Mouse (Mus musculus) stomach, embryonic 15.5 days (tissue): ENCODE measurements at regions not wholly inside any gene's neighbourhood (a gene's known extent, or its start where the extent isn't known, plus 50 kb on each side); places are given as distances from the start of the nearest gene placed in this dataset.

Experiments
- ATAC-seq: fragments of 200-750 bp; cut with Nextera tagmentation; 2 replicates; pipeline ENCODE4 v1.8.0; 2017; ENCODE audit warnings: low read depth, moderate number of reproducible peaks, moderate TSS enrichment; ENCODE audit not compliant: insufficient read depth, low FRiP score
- H3K27ac ChIP-seq: fragments of 300-500 bp; sonication (generic); 2 replicates; pipeline ENCODE4 v1.5.1; 2015; ENCODE audit warnings: mild to moderate bottlenecking, inconsistent platforms
- H3K27me3 ChIP-seq: fragments of 300-500 bp; sonication (generic); replicated peaks from 2 replicates; pipeline ENCODE4 v1.6.1; 2015; ENCODE audit warnings: inconsistent platforms
- H3K36me3 ChIP-seq: fragments of 300-500 bp; sonication (generic); 2 replicates; pipeline ENCODE4 v1.6.1; 2015; ENCODE audit warnings: inconsistent platforms
- H3K4me1 ChIP-seq: fragments of 300-500 bp; sonication (generic); 2 replicates; pipeline ENCODE4 v1.6.1; 2015; ENCODE audit warnings: inconsistent platforms
- H3K4me2 ChIP-seq: fragments of 300-500 bp; sonication (generic); 2 replicates; pipeline ENCODE4 v1.6.1; 2015; ENCODE audit warnings: mild to moderate bottlenecking, inconsistent platforms
- H3K4me3 ChIP-seq: fragments of 300-500 bp; sonication (generic); replicated peaks from 2 replicates; pipeline ENCODE4 v1.5.1; 2015; ENCODE audit warnings: inconsistent platforms
- H3K9ac ChIP-seq: fragments of 300-500 bp; sonication (generic); 2 replicates; pipeline ENCODE4 v1.6.1; 2015; ENCODE audit warnings: inconsistent platforms
- H3K9me3 ChIP-seq: fragments of 300-500 bp; sonication (generic); 2 replicates; pipeline ENCODE4 v1.6.1; 2016; ENCODE audit warnings: inconsistent platforms
- WGBS: fragments of 180-500 bp; shearing (Covaris S2); methylation state at CpG from one replicate; pipeline ENCODE4 v1.1.7; 2015; 5-methylcytosine and 5-hydroxymethylcytosine counted together

DNA sequence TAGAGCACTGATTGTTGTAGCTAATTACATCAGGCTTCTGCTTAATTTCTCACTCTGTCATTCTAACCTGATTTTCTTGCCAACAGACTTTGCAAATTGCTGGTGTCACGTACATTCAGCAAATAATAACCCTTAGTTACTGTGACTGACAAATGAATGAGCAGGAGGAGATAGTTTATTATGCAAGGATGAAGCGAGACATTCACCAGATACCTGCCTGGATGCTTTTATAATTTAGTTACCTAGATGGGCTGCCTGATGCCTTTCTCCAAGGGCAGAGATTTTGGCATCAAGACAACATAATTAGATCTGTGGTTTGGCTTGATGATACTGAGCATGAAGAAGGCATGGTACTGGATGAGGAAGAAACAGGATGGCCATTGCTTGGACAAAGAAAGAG is 233.6 kb downstream of the Fbxo8 start:
- ATAC-seq: no peak
- Histone ChIP-seq H3K4me1 (no peaks in the 10 kb centered on the region), H3K27me3 (no peaks in the 10 kb centered on the region), H3K4me2 (no peak overlapping the region), H3K27ac (no peak overlapping the region), H3K9me3 (no peaks in the 10 kb centered on the region), H3K36me3 (no peaks in the 10 kb centered on the region), H3K9ac (no peak overlapping the region), H3K4me3 (no peak overlapping the region)
- 59% methylated on average over 2 of the region's 2 CpGs for WGBS

DNA sequence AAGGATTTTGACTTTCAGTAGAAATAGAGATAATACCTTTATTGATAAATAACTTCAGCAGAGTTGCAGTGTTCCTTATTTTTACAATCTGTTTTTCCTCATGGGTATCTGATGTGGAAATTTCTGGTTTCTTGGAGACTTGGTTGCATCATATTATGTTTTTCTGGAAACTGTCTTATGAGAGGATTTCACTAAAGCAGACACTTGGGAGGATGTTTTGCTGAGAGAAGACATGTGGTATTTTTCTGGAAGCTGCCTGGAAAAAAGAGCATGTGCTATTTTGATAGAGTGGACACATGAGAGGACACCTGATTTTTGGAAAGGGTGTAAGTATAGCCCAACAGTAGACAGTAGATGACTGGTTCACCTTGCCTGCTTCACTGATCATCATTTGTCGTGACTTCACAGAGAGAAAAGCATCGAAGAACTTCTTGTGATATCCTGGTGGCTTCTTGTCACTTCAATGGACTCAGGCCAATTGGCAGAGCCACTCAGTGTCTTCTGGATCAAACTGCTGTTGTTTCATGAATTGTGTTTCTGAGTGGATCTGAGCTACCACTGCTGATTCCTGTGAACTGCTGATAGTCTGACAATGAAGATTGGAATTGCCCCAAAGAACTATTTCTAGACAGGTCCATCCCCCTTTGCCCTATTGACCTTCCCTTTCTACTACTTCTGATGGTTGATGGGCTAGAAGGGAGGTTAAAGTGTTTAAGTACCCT is 238.8 kb downstream of the Fbxo8 start:
- no peak for ATAC-seq
- 78% methylated on average over 2 of the region's 2 CpGs for WGBS
- H3K4me3 ChIP-seq: no peak overlapping the region
- no peaks in the 10 kb centered on the region for H3K36me3 ChIP-seq
- H3K27ac ChIP-seq: no peak overlapping the region
- no peak overlapping the region for H3K4me2 ChIP-seq
- no peaks in the 10 kb centered on the region for H3K27me3 ChIP-seq
- H3K9me3 ChIP-seq: no peaks in the 10 kb centered on the region
- H3K4me1 ChIP-seq: no peaks in the 10 kb centered on the region
- no peak overlapping the region for H3K9ac ChIP-seq

DNA sequence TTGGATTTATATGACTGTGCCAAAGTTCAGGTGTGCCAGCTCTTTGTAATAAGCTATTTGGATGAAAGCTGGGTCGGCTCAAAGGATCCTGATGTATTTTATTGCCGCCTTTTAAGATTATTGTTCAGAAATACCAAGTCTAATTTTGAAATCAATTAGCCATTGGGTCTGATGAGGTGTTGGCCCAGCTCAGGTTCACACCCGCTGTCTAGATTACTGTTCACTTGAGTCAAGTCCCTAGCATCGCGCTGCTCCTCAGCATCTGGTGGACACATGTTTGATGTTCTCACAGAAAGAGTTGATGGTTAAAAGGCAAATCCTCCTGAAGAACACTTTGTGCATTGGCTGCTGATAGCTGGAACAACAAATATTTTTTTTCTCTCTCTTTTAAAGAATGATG is 281.8 kb downstream of the Fbxo8 start:
- Histone ChIP-seq H3K4me2 (no peak overlapping the region), H3K9me3 (no peaks in the 10 kb centered on the region), H3K4me1 (no peaks in the 10 kb centered on the region), H3K27me3 (no peaks in the 10 kb centered on the region), H3K4me3 (no peak overlapping the region), H3K27ac (no peak overlapping the region), H3K9ac (no peak overlapping the region), H3K36me3 (no peaks in the 10 kb centered on the region)
- ATAC-seq: no peak
- WGBS: 90% methylated on average over 5 of the region's 5 CpGs

DNA sequence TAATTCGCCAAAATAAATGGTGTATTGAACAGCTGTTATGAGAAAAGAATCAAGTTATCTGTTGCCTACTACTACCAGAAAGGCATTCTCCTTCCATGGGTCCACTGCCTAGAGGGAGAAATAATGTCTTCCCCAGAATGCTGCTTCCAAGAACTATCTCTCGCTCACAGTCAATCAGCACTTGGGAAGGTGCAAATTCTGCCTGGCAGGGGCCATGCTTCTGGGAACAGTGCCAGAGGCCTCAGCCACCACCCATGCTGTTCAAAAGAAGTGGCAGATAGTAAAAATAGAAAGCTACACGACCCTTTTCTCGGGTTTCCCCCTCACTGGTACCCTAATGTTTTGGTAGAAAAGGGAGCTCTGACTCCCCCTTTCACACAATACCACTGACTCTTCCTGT is 282.2 kb downstream of the Fbxo8 start:
- no peaks in the 10 kb centered on the region for H3K27me3 ChIP-seq
- H3K4me2 ChIP-seq: no peak overlapping the region
- H3K9me3 ChIP-seq: no peaks in the 10 kb centered on the region
- H3K27ac ChIP-seq: no peak overlapping the region
- no peak overlapping the region for H3K9ac ChIP-seq
- H3K4me3 ChIP-seq: no peak overlapping the region
- H3K36me3 ChIP-seq: no peaks in the 10 kb centered on the region
- WGBS: 44% methylated on average over 4 of the region's 4 CpGs
- H3K4me1 ChIP-seq: no peaks in the 10 kb centered on the region
- ATAC-seq: no peak

DNA sequence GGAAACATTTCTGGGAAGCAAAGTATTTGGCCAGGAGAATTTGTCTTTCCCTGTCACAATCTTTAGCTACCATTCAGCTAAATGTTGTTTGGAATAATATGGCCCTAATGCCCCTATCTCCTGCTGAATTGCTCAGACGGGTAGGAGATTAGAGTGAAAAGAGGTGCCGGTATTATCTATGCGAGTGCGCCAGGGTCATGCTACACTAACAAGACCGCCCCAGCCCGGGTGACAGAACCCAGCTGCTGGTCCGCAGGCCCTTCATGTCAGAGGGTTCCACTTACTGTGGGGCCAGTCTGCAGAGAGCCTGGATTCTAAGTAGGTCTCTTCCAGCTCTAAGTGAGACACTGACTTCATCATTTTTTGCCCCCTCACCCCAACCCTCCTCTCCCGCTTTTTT is 332.6 kb downstream of the Fbxo8 start:
- 11% methylated on average over 8 of the region's 8 CpGs for WGBS
- Histone ChIP-seq H3K9me3 (no peaks in the 10 kb centered on the region), H3K27me3 (no peaks in the 10 kb centered on the region), H3K36me3 (no peaks in the 10 kb centered on the region), H3K9ac (no peak overlapping the region), H3K4me1 (no peaks in the 10 kb centered on the region), H3K4me2 (no peak overlapping the region), H3K4me3 (no peak overlapping the region), H3K27ac (no peak overlapping the region)
- peak; percentile 56; the same call in 1 of the 2 replicates for ATAC-seq

DNA sequence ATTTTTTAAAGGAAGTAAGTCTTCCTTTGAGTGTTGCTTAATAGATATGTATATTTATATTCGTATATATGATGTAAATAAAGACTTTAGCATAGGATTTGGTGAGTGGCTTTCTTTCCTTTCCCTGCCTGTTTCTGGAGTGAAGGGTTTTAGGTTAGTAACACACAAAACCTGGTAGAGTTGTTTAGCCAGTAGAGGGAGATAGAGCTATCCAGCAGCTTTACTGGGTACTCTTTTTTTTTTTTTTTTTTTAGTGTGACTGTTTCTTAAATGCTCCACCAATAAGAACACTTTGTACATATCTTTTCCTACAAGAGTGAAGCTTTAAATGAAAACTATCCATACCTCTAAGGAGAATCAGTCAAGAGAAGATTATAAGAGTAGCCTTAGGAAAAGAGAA is 333.3 kb downstream of the Fbxo8 start:
- Histone ChIP-seq H3K9ac (no peak overlapping the region), H3K9me3 (no peaks in the 10 kb centered on the region), H3K4me3 (no peak overlapping the region), H3K4me2 (no peak overlapping the region), H3K4me1 (no peaks in the 10 kb centered on the region), H3K36me3 (no peaks in the 10 kb centered on the region), H3K27me3 (no peaks in the 10 kb centered on the region), H3K27ac (no peak overlapping the region)
- no peak for ATAC-seq
- WGBS: 0% methylated on average over 1 of the region's 1 CpGs

DNA sequence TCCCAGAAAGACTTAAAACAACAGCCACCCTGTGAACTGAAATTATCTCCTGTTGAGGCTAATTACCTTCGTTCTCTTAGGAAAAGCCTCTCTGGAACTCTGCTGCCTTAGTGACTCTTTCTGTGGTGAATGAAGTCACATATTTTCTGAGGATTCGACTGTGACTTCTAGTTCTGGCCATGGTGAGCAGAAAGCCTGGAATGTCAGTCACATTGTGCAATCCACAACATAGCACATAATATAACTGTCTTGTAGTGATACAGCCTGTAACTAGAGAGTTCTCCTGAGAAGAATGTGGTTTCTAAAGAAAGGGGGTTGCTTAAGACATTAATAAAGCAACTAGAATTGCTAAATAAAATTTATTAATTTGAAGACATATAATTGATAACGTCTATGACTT is 342.7 kb downstream of the Fbxo8 start:
- no peak overlapping the region for H3K27ac ChIP-seq
- no peak overlapping the region for H3K4me3 ChIP-seq
- no peaks in the 10 kb centered on the region for H3K36me3 ChIP-seq
- no peak for ATAC-seq
- 45% methylated on average over 3 of the region's 3 CpGs for WGBS
- no peaks in the 10 kb centered on the region for H3K9me3 ChIP-seq
- no peak overlapping the region for H3K4me2 ChIP-seq
- H3K27me3 ChIP-seq: no peaks in the 10 kb centered on the region
- H3K4me1 ChIP-seq: no peaks in the 10 kb centered on the region
- H3K9ac ChIP-seq: no peak overlapping the region

DNA sequence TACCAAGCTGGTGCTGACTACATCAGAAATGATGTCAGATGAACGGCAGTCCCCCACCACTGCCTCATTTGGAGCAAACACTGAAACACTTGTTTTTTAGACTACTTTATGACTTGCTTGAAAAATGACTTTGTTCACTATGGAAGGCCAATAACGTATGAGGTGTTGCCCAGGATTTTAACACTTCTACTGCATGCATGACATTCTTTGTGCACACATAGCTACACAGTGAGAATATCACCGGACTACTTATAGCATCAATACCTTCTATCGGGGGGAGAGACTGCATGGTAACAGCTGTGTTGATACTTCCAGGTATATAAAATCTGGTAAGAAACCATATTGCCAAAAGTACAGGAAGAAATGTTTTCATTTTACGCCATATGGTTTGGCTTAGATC is 364.5 kb downstream of the Fbxo8 start:
- 78% methylated on average over 5 of the region's 5 CpGs for WGBS
- Histone ChIP-seq H3K9ac (no peak overlapping the region), H3K4me3 (no peak overlapping the region), H3K36me3 (no peaks in the 10 kb centered on the region), H3K27ac (no peak overlapping the region), H3K27me3 (no peaks in the 10 kb centered on the region), H3K9me3 (no peaks in the 10 kb centered on the region), H3K4me1 (no peaks in the 10 kb centered on the region), H3K4me2 (no peak overlapping the region)
- no peak for ATAC-seq

DNA sequence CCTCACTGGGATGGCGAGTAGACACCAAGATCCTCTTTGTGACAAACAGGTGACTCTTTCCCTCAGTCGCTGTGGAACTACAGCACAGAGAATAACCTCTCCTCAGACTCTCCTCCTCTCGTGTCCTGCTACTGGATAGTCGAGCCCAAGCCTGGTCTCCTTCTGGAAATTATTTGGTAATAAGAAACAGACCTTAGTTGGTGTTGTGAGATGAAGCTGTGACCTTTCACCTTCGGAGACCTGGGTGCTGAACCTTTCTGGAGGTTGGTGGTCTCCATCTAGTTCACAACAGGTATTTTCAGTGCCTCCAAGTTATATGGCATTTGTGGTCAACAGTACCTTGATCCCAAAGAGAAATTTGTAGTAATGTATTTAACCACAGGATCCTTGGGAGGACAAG is 365.1 kb downstream of the Fbxo8 start:
- Histone ChIP-seq H3K36me3 (no peaks in the 10 kb centered on the region), H3K4me3 (no peak overlapping the region), H3K27ac (no peak overlapping the region), H3K9me3 (no peaks in the 10 kb centered on the region), H3K4me1 (no peaks in the 10 kb centered on the region), H3K27me3 (no peaks in the 10 kb centered on the region), H3K4me2 (no peak overlapping the region), H3K9ac (no peak overlapping the region)
- no peak for ATAC-seq
- WGBS: 82% methylated on average over 5 of the region's 5 CpGs

DNA sequence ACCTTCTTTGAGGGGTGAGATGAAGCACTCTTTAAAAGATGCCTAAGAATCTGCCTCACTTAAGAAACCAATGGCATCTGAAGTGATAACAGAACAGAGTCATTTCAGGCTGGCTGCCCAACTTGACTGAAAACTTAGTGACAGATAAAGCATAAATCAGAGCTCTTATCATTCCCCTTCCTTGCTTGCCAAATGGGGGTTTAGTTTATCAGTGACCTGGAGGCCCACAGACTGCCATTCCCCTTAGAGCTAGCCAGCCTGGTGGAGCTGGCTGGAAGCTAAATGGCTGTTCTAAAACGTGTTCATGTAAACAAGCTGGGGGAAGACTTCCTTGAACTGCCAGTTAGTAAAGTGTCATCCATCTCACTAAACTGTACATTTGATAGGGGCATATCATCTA is 373.8 kb downstream of the Fbxo8 start:
- no peaks in the 10 kb centered on the region for H3K4me1 ChIP-seq
- no peak overlapping the region for H3K27ac ChIP-seq
- H3K4me2 ChIP-seq: no peak overlapping the region
- no peak for ATAC-seq
- no peak overlapping the region for H3K4me3 ChIP-seq
- H3K9ac ChIP-seq: no peak overlapping the region
- H3K27me3 ChIP-seq: no peaks in the 10 kb centered on the region
- H3K36me3 ChIP-seq: no peaks in the 10 kb centered on the region
- no peaks in the 10 kb centered on the region for H3K9me3 ChIP-seq
- 0% methylated on average over 1 of the region's 1 CpGs for WGBS

DNA sequence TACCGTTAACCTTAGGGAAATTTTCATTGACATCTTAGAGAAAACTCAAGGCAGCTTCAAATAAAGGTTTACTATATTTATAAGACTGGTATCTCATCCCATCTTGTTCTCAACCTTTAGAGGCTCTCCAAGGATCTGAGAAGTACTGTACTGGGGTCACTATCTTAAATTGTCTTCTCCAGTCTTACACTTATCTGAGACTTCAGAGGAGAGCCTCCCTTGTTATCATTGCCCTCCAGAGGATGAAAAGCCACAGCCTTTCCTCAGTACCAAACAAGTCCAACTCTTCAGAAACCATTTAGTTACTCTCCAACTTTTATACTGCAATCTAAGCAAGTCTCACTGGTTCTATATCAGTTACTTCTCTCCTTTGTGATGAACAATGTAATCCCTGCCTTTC is 376.3 kb downstream of the Fbxo8 start:
- no peak; the same call in 1 of the 2 replicates for ATAC-seq
- Histone ChIP-seq H3K4me3 (no peak overlapping the region), H3K9ac (no peak overlapping the region), H3K27ac (no peak overlapping the region), H3K9me3 (no peaks in the 10 kb centered on the region), H3K4me2 (no peak overlapping the region), H3K27me3 (no peaks in the 10 kb centered on the region), H3K36me3 (no peaks in the 10 kb centered on the region), H3K4me1 (no peaks in the 10 kb centered on the region)
- WGBS: 83% methylated on average over 1 of the region's 1 CpGs

DNA sequence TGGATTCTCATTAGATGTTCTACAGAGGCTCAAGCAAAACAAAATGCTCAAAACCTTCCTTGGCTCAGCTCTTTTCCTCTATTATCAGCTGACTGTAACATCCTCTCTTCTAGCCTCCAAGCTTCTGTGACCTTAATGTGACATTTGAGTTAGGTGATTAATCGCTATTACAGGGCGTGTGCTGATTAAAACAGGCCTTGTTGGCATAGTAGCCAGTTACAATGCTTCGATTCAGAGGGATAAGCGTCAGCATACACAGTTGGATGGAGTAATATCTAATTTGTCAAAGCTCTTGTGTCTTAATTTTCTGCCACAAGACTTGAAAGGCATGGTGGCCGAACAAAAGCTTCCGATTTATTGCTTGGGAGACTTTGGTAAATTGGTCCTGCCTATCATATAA is 378.2 kb downstream of the Fbxo8 start:
- no peaks in the 10 kb centered on the region; the same call in 1 of the 2 replicates for H3K4me1 ChIP-seq
- WGBS: 60% methylated on average over 6 of the region's 6 CpGs
- no peak for ATAC-seq

DNA sequence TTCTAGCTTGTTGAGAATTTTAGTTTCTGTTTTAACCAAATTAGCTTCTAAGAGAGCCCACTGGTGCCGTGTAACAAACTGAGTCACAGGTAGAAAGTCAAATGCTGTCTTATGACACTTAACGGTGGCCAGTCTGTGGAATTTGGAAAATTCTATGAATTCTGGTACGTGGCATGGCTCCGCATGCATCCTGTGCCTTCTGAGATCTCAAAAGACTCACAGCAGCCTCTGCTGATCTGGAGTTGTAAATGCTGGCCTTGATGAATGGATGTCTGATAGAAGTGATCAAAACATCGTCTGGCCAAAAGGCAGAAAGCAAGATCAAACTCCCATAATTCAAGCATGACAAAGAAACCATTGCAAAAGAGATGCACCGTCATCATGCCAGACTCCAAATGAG is 381.5 kb downstream of the Fbxo8 start:
- Histone ChIP-seq H3K4me3 (no peak overlapping the region), H3K36me3 (no peaks in the 10 kb centered on the region), H3K4me2 (no peak overlapping the region), H3K9ac (no peak overlapping the region), H3K9me3 (no peaks in the 10 kb centered on the region), H3K4me1 (no peaks in the 10 kb centered on the region; the same call in 1 of the 2 replicates), H3K27ac (no peak overlapping the region), H3K27me3 (no peaks in the 10 kb centered on the region)
- ATAC-seq: no peak
- WGBS: 43% methylated on average over 6 of the region's 6 CpGs

More for the DNA sequence above, 378.2 kb downstream of the Fbxo8 start:
- Histone ChIP-seq H3K27ac (no peak overlapping the region), H3K27me3 (no peaks in the 10 kb centered on the region), H3K9ac (no peak overlapping the region), H3K4me3 (no peak overlapping the region), H3K9me3 (no peaks in the 10 kb centered on the region), H3K36me3 (no peaks in the 10 kb centered on the region), H3K4me2 (no peak overlapping the region)
